Mouse (Mus musculus): ENCODE measurements around the gene Slc6a19. TPM values are rescaled to one million over a fixed set of nuclear protein-coding genes. Genes with fewer than 3 reads are reported as not detected.

Slc6a19 gene
- polyA plus RNA-seq, 1 experiment, result 18.6 TPM

DNA sequence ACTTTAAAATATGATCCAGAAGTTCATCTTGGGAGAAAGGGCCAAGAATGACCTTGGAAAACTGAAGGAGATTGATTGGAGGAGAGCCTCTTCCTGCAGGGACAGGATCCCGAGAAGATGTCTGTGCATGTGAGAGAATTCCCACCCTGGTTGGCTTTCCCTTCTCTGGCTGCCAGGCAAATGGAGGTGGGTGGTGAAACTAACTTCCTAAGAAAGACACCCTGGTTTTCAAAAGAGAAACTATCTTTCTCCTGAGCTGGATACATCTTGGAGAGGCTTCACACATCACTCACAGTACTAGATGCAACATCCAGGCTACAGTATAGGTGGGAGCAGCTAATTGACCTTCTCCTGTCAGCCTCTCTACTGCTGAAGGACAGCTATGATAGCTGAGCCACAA, 26.2 kb upstream of the Slc6a19 start:
- H3K27me3 ChIP-seq (ENCODE audit: control insufficient read depth, insufficient read depth, low read length), result peaks cover 3% of the 10 kb centered on the region; the same call in 1 of the 2 replicates
- H3K4me3 ChIP-seq (ENCODE audit: control insufficient read depth, insufficient read depth, low read length), result no peak overlapping the region
- H3K4me1 ChIP-seq (replicated peaks; ENCODE audit: control insufficient read depth, insufficient read depth, low read length), result peaks cover 27% of the 10 kb centered on the region
- WGBS, result 90% methylated on average over 1 of the region's 1 CpGs
- TF ChIP-seq POLR2A (IDR thresholded peaks at IDR 0.05; ENCODE audit: control insufficient read depth, extremely low read depth, insufficient read depth, low read length, poor library complexity), result no peak
- TF ChIP-seq CTCF (IDR thresholded peaks at IDR 0.05; ENCODE audit: borderline replicate concordance, control insufficient read depth, extremely low read depth, insufficient read depth, low read length, poor library complexity), result no peak
- no peak for DNase-seq
- H3K36me3 ChIP-seq (ENCODE audit: control insufficient read depth, insufficient read depth, low read length), result no peaks in the 10 kb centered on the region
- H3K27ac ChIP-seq (ENCODE audit: control insufficient read depth, insufficient read depth, low read length), result no peak overlapping the region

DNA sequence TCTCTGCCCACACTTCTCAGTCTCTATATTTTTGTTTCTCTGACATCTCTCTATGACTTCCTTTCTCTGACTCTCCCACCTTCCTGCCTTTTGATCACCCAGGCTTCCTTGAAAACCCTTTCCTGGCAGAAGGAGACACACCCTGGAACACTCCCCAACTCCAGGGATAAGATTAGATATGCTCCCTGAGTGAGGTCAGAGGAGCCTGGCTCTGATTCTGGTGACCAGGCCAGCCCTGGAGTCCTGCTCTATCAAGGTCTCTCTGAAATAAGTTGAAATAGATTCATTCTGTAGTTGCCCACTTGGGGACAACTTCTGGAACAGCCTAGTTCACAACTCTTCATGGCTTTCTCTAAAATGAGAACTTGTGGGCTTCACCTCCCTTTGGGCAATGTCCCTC, 24.0 kb upstream of the Slc6a19 start:
- no peak for DNase-seq
- peaks cover 25% of the 10 kb centered on the region for H3K4me1 ChIP-seq (replicated peaks; ENCODE audit: control insufficient read depth, insufficient read depth, low read length)
- H3K27ac ChIP-seq (ENCODE audit: control insufficient read depth, insufficient read depth, low read length), result no peak overlapping the region
- H3K27me3 ChIP-seq (ENCODE audit: control insufficient read depth, insufficient read depth, low read length), result peaks cover 3% of the 10 kb centered on the region; the same call in 1 of the 2 replicates
- H3K36me3 ChIP-seq (ENCODE audit: control insufficient read depth, insufficient read depth, low read length), result no peaks in the 10 kb centered on the region
- TF ChIP-seq CTCF (IDR thresholded peaks at IDR 0.05; ENCODE audit: borderline replicate concordance, control insufficient read depth, extremely low read depth, insufficient read depth, low read length, poor library complexity) (no peak), POLR2A (IDR thresholded peaks at IDR 0.05; ENCODE audit: control insufficient read depth, extremely low read depth, insufficient read depth, low read length, poor library complexity) (no peak)
- H3K4me3 ChIP-seq (ENCODE audit: control insufficient read depth, insufficient read depth, low read length), result no peak overlapping the region

DNA sequence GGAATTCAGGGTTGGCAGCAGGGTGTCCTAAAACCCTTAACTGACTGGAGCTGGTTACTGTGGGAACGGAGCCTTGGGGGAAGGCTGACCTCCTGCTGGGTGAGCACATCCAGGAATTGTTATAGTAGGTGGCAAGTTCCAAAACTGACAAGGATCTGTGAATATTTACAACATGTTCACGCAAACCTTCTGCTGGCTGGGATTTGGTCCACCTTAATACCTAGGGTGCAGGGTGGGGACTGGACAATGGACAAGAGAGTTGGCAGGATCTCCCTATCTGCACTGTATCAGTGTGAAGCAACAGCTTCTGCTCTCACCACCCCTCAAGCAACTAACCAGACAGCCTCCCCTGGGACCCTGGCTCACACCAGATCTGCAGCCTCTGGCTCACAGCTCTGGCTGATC, 23.0 kb upstream of the Slc6a19 start:
- no peak overlapping the region for H3K27ac ChIP-seq (ENCODE audit: control insufficient read depth, insufficient read depth, low read length)
- H3K4me3 ChIP-seq (ENCODE audit: control insufficient read depth, insufficient read depth, low read length), result no peak overlapping the region
- TF ChIP-seq CTCF (IDR thresholded peaks at IDR 0.05; ENCODE audit: borderline replicate concordance, control insufficient read depth, extremely low read depth, insufficient read depth, low read length, poor library complexity), result no peak
- H3K4me1 ChIP-seq (replicated peaks; ENCODE audit: control insufficient read depth, insufficient read depth, low read length), result peaks cover 20% of the 10 kb centered on the region
- 93% methylated on average over 2 of the region's 2 CpGs for WGBS
- no peak for DNase-seq
- H3K36me3 ChIP-seq (ENCODE audit: control insufficient read depth, insufficient read depth, low read length), result no peaks in the 10 kb centered on the region
- H3K27me3 ChIP-seq (ENCODE audit: control insufficient read depth, insufficient read depth, low read length), result no peaks in the 10 kb centered on the region; the same call in 1 of the 2 replicates

DNA sequence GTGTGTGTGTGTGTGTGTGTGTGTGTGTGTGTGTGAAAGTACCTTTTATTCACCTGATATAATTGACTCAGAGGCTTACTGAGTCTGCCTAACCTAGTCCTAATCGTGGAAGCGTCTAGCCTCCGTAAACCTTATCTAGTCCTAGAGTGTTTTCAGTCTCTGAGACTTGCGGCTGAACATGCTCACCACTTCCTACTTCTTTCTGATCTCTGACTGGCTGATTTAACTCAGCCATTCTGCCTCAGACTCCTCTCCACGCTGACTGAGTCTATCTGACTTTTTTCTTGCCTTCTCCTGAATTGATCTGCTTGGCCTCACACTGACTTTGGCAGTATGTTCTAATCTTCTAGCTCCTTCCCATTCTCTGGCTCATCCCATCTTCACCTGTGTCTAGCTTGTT, 20.6 kb upstream of the Slc6a19 start:
- no peak overlapping the region for H3K4me3 ChIP-seq (ENCODE audit: control insufficient read depth, insufficient read depth, low read length)
- WGBS, result 3% methylated on average over 5 of the region's 5 CpGs
- no peaks in the 10 kb centered on the region; the same call in 1 of the 2 replicates for H3K27me3 ChIP-seq (ENCODE audit: control insufficient read depth, insufficient read depth, low read length)
- DNase-seq, result peak; percentile 50
- peaks cover 13% of the 10 kb centered on the region for H3K4me1 ChIP-seq (replicated peaks; ENCODE audit: control insufficient read depth, insufficient read depth, low read length)
- H3K27ac ChIP-seq (ENCODE audit: control insufficient read depth, insufficient read depth, low read length), result no peak overlapping the region
- TF ChIP-seq POLR2A (IDR thresholded peaks at IDR 0.05; ENCODE audit: control insufficient read depth, extremely low read depth, insufficient read depth, low read length, poor library complexity) (no peak), CTCF (IDR thresholded peaks at IDR 0.05; ENCODE audit: borderline replicate concordance, control insufficient read depth, extremely low read depth, insufficient read depth, low read length, poor library complexity) (no peak)
- H3K36me3 ChIP-seq (ENCODE audit: control insufficient read depth, insufficient read depth, low read length), result no peaks in the 10 kb centered on the region

DNA sequence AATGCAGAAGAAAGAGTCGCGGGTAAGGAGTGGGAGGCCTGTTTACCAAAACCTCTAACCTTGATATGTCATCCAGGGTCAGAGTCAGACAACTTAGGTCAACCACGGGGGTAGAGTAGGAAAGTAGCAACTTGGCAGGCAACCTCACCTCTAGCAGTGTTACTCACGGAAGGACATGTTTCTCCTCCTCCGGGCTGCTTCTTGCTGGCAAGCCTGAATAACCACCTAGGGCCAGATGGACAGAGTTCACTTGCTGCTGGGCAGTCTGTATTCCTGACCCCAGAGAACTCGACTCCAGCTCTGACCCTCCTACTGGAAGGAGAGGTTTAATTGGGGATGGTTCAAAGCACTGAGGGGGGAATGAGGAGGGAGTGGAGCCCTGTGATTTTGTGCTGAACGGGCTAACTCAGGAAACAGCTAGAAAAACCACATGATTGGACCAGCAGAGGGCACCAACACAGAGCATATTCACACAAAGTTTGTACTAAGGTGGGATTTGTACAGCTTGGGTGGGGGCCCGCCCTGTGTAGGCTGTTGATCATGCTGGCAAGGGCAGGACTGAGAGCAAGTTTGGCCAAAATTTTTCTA, 18.5 kb upstream of the Slc6a19 start:
- TF ChIP-seq CTCF (IDR thresholded peaks at IDR 0.05; ENCODE audit: borderline replicate concordance, control insufficient read depth, extremely low read depth, insufficient read depth, low read length, poor library complexity) (no peak), POLR2A (IDR thresholded peaks at IDR 0.05; ENCODE audit: control insufficient read depth, extremely low read depth, insufficient read depth, low read length, poor library complexity) (no peak)
- DNase-seq, result peak; percentile 65
- H3K27ac ChIP-seq (ENCODE audit: control insufficient read depth, insufficient read depth, low read length), result no peak overlapping the region
- WGBS, result 42% methylated on average over 8 of the region's 8 CpGs
- H3K4me3 ChIP-seq (ENCODE audit: control insufficient read depth, insufficient read depth, low read length), result no peak overlapping the region
- H3K27me3 ChIP-seq (ENCODE audit: control insufficient read depth, insufficient read depth, low read length), result no peaks in the 10 kb centered on the region; the same call in 1 of the 2 replicates
- peaks cover 10% of the 10 kb centered on the region for H3K4me1 ChIP-seq (replicated peaks; ENCODE audit: control insufficient read depth, insufficient read depth, low read length)
- no peaks in the 10 kb centered on the region for H3K36me3 ChIP-seq (ENCODE audit: control insufficient read depth, insufficient read depth, low read length)

DNA sequence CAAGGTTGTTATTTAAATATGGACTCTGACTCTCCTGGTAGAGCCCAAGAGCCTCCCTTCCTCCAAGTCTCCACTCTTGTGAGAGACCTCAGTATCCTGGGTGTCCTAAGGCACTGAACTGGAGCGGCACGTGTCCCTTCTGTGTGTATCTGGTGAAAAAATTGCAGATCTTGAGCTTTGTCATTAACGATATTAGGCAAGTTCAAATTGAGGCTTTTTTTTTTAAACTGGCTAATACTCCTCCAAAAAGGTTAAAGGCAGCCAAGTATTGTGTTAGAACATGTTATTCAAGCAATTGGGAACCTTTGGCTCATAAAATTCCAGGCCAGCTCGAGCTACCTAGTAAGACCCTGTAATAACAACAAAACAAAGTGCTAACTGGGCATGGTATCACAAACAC, 15.6 kb upstream of the Slc6a19 start:
- no peak for DNase-seq
- Histone ChIP-seq H3K4me3 (ENCODE audit: control insufficient read depth, insufficient read depth, low read length) (no peak overlapping the region), H3K27me3 (ENCODE audit: control insufficient read depth, insufficient read depth, low read length) (no peaks in the 10 kb centered on the region; the same call in 1 of the 2 replicates), H3K36me3 (ENCODE audit: control insufficient read depth, insufficient read depth, low read length) (no peaks in the 10 kb centered on the region), H3K27ac (ENCODE audit: control insufficient read depth, insufficient read depth, low read length) (no peak overlapping the region), H3K4me1 (replicated peaks; ENCODE audit: control insufficient read depth, insufficient read depth, low read length) (0 out of 2 replicates have a peak, but pooled peaks cover 4% of the 10 kb centered on the region)
- 96% methylated on average over 4 of the region's 4 CpGs for WGBS
- TF ChIP-seq CTCF (IDR thresholded peaks at IDR 0.05; ENCODE audit: borderline replicate concordance, control insufficient read depth, extremely low read depth, insufficient read depth, low read length, poor library complexity) (no peak), POLR2A (IDR thresholded peaks at IDR 0.05; ENCODE audit: control insufficient read depth, extremely low read depth, insufficient read depth, low read length, poor library complexity) (no peak)

DNA sequence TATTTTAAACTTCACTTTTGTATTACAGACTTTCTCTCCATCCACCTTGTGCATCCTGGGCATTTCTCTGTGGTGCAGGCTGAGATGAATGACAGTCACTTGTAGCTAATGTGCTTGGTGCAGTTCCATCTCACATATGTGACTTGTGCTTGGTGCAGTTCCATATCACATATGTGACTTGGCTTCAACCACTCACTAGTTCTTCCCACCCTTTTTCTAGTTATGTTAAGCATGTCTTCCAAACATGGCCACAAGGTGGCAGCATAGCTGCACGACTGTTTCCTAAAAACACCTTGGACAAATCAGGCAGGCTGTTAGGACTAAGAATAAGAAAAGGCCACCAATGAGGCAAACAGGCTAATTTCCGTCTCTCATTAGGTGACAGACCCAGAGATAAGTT, 13.6 kb upstream of the Slc6a19 start:
- 8% methylated on average over 2 of the region's 2 CpGs for WGBS
- H3K27ac ChIP-seq (ENCODE audit: control insufficient read depth, insufficient read depth, low read length), result no peak overlapping the region
- no peak for TF ChIP-seq CTCF (IDR thresholded peaks at IDR 0.05; ENCODE audit: borderline replicate concordance, control insufficient read depth, extremely low read depth, insufficient read depth, low read length, poor library complexity)
- TF ChIP-seq POLR2A (IDR thresholded peaks at IDR 0.05; ENCODE audit: control insufficient read depth, extremely low read depth, insufficient read depth, low read length, poor library complexity), result no peak
- peaks cover 7% of the 10 kb centered on the region for H3K4me1 ChIP-seq (replicated peaks; ENCODE audit: control insufficient read depth, insufficient read depth, low read length)
- DNase-seq, result peak; percentile 83
- no peak overlapping the region for H3K4me3 ChIP-seq (ENCODE audit: control insufficient read depth, insufficient read depth, low read length)
- H3K27me3 ChIP-seq (ENCODE audit: control insufficient read depth, insufficient read depth, low read length), result no peaks in the 10 kb centered on the region
- H3K36me3 ChIP-seq (ENCODE audit: control insufficient read depth, insufficient read depth, low read length), result no peaks in the 10 kb centered on the region

Measured in thymus, adult 2 months (tissue).